Mouse (Mus musculus) cortical plate, adult 2 months (tissue): ENCODE measurements around the gene Cracr2a.

Experiments used
- CTCF ChIP-seq: fragments of 200-500 bp; IDR thresholded peaks from 2 replicates; pipeline ENCODE4 v1.5.1; 2011; ENCODE audit warnings: mild to moderate bottlenecking, control low read depth, low read length; ENCODE audit not compliant: insufficient read depth; ENCODE audit errors: extremely low read depth
- POLR2A ChIP-seq: fragments of 200-500 bp; IDR thresholded peaks from 2 replicates; pipeline ENCODE4 v1.6.1; 2011; ENCODE audit warnings: mild to moderate bottlenecking, low read length, control low read depth; ENCODE audit not compliant: insufficient read depth; ENCODE audit errors: extremely low read depth

DNA sequence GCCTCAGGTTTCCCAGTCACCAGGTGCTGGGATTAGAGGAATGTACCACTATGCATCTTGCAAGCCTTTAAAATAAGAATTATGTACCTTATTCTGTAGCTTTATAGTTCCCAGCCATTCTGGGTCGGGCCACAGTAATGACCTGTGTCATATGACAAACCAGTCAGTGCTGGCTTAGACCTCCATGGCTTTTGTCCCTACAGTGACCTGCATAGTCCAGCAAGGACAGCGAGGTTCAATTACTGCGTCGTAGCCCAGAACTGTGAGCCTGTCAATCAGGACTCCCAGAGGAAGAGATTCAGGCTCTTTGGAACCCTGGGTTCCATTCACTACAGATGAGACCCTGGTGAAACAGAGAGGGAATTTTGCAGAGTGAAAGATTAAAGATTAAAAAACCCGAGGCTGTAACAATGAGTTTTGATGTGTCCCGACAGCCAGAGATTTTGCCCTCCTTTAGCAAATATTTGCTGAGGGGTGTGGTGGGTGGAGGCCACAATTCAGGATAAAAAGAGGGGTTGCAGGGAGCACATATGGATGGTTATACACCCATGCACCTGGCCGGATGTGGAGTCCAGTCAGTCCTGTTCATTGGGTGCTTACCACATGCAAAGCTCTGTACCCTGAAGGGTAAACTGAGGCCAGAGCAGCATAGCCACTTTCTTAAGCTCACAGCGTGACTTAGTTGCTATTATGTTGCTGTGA is 10.9 kb downstream of the Cracr2a start:
- TF ChIP-seq POLR2A: no peak
- no peak for TF ChIP-seq CTCF
